Mouse (Mus musculus): ENCODE data around the gene Krtap24-1.
A peak's percentile ranks its signal among the peaks of the same experiment; 100 is the strongest.

The Krtap24-1 gene

GRCm38 (mm10) chr16:88563045-88563913 is 48.8 kb downstream of the Krtap24-1 start, which contains the start of gene Cldn8:
TSS of gene Cldn8 (minus strand) at chr16:88563183.
- peak; percentile 60 for DNase-seq

GRCm38 (mm10) chr16:88561617-88562164 is 50.4 kb downstream of the Krtap24-1 start:
- no peak for DNase-seq
